Mouse (Mus musculus) neural tube, embryonic 11.5 days (tissue): ENCODE data around the gene Fyb2. TPM values are rescaled to one million over a fixed set of nuclear protein-coding genes. Genes with fewer than 3 reads are reported as not detected.

ENCODE experiments used
- ATAC-seq: fragments of 200-750 bp; cut with Nextera tagmentation; 2 replicates; pipeline ENCODE4 v1.8.0; 2017; ENCODE audit warnings: moderate number of reproducible peaks, mild to moderate bottlenecking, moderate TSS enrichment, moderate library complexity; ENCODE audit not compliant: insufficient read depth, low FRiP score, low TSS enrichment
- DNase-seq: peaks from one replicate; pipeline ENCODE4 v3.0.0-alpha.2; 2015; ENCODE audit warnings: low spot score
- H3K27ac ChIP-seq: fragments of 300-500 bp; sonication (generic); 2 replicates; pipeline ENCODE4 v1.5.1; 2014; ENCODE audit warnings: low read depth, mild to moderate bottlenecking, low read length
- H3K27me3 ChIP-seq: fragments of 300-500 bp; sonication (generic); 2 replicates; pipeline ENCODE4 v1.6.1; 2014; ENCODE audit warnings: mild to moderate bottlenecking, low read length, mixed read lengths; ENCODE audit not compliant: control insufficient read depth, insufficient read depth
- H3K36me3 ChIP-seq: fragments of 300-500 bp; sonication (generic); 2 replicates; pipeline ENCODE4 v1.6.1; 2014; ENCODE audit warnings: mild to moderate bottlenecking, low read length, moderate library complexity, mixed read lengths; ENCODE audit not compliant: control insufficient read depth, insufficient read depth
- H3K4me1 ChIP-seq: fragments of 300-500 bp; sonication (generic); 2 replicates; pipeline ENCODE4 v1.6.1; 2014; ENCODE audit warnings: low read length, mixed read lengths; ENCODE audit not compliant: control insufficient read depth, insufficient read depth
- H3K4me2 ChIP-seq: fragments of 300-500 bp; sonication (generic); 2 replicates; pipeline ENCODE4 v1.6.1; 2014; ENCODE audit warnings: low read depth, mild to moderate bottlenecking, moderate library complexity
- H3K4me3 ChIP-seq: fragments of 300-500 bp; sonication (generic); 2 replicates; pipeline ENCODE4 v1.5.1; 2014; ENCODE audit warnings: low read depth, low read length
- H3K9ac ChIP-seq: fragments of 300-500 bp; sonication (generic); 2 replicates; pipeline ENCODE4 v1.6.1; 2014; ENCODE audit warnings: mild to moderate bottlenecking, low read length
- H3K9me3 ChIP-seq: fragments of 300-500 bp; sonication (generic); 2 replicates; pipeline ENCODE4 v1.6.1; 2016; ENCODE audit warnings: low read length; ENCODE audit not compliant: control insufficient read depth
- WGBS: fragments of 180-500 bp; shearing (Covaris S2); extraction: QIAGEN DNeasy Blood & Tissue Kit; methylation state at CpG from one replicate; pipeline ENCODE4 v1.1.7; 2014; 5-methylcytosine and 5-hydroxymethylcytosine counted together
- polyA plus RNA-seq: library from polyadenylated mRNA; unstranded; fragments of >200 nt; fragmentation: Nextera tagmentation; extraction: Ambion mirVana; gene quantifications from 2 replicates; pipeline ENCODE4 v1.2.1, GENCODE M21; 2014

Gene Fyb2
- polyA plus RNA-seq, 1 experiment from 2014 or later, result not detected

DNA sequence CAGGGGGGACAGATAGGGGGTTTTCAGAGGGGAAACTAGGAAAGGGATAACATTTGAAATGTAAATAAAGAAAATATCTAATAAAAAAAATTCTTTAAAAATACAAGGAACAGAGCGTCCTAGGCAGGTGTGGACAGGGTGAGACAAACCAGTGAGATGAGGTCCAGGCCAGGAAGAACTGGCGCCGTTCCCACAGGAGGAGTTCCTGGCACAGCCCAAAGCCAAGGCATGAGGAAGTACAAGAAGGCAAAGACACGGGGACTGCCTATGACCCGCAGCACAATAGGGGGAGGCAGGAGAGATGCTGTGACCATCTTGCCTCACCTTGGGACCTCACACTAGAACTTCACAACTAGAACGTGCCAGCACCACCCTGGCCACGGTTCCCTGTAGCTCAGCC, 21.5 kb upstream of the Fyb2 start:
- Histone ChIP-seq H3K4me1 (no peaks in the 10 kb centered on the region), H3K9me3 (no peaks in the 10 kb centered on the region), H3K4me2 (no peak overlapping the region), H3K27me3 (no peaks in the 10 kb centered on the region), H3K27ac (no peak overlapping the region), H3K36me3 (no peaks in the 10 kb centered on the region), H3K9ac (no peak overlapping the region), H3K4me3 (no peak overlapping the region)
- 89% methylated on average over 7 of the region's 7 CpGs for WGBS
- ATAC-seq (no peak), DNase-seq (no peak)

GRCm38 (mm10) chr4:104893588-104893987, 19.7 kb upstream of the Fyb2 start:
- Histone ChIP-seq H3K4me1 (no peaks in the 10 kb centered on the region), H3K9ac (no peak overlapping the region), H3K4me2 (no peak overlapping the region), H3K9me3 (no peaks in the 10 kb centered on the region), H3K36me3 (no peaks in the 10 kb centered on the region), H3K27ac (no peak overlapping the region), H3K4me3 (no peak overlapping the region), H3K27me3 (no peaks in the 10 kb centered on the region)
- DNase-seq (no peak), ATAC-seq (no peak)
- 86% methylated on average over 5 of the region's 5 CpGs for WGBS

DNA sequence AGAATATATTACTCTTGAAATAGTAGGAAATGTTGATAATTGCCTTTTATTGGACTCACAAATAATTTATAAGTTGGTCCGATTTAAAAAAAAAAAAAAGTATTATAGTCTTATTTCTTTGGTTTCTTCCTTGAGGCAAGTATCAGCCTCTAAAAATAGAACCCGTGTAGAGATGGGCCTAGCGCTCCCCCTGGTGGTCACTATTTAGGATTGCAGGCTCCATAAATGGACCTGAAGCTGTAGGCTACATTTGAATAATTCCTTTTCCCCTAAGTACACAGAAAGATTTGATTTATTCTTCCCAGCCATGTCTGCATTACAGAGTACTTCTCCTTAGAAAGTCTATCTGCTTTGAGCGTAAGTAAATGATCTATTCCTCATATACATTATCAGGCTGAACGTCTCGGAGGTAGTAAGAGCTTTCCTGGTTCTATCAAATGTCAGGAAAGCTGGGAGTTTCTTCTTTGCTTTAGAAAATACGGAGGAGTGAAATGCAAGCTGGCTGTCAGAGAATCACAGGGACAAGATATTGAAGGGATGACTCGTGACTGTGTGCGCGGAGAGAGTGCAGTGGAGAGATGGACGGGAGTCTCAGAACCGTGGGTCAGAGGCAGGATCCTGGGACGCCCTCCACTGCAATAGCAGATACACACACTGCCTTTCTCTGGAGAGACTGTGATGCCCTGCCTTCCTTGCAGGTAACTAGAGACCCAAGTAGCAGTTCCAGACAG, 19.1 kb upstream of the Fyb2 start:
- no peak overlapping the region for H3K4me2 ChIP-seq
- H3K4me1 ChIP-seq, result no peaks in the 10 kb centered on the region
- WGBS, result 58% methylated on average over 13 of the region's 13 CpGs
- no peak overlapping the region for H3K9ac ChIP-seq
- DNase-seq (peak; percentile 54), ATAC-seq (no peak)
- H3K9me3 ChIP-seq, result no peaks in the 10 kb centered on the region
- H3K36me3 ChIP-seq, result no peaks in the 10 kb centered on the region
- H3K27ac ChIP-seq, result no peak overlapping the region
- no peaks in the 10 kb centered on the region for H3K27me3 ChIP-seq
- no peak overlapping the region for H3K4me3 ChIP-seq

DNA sequence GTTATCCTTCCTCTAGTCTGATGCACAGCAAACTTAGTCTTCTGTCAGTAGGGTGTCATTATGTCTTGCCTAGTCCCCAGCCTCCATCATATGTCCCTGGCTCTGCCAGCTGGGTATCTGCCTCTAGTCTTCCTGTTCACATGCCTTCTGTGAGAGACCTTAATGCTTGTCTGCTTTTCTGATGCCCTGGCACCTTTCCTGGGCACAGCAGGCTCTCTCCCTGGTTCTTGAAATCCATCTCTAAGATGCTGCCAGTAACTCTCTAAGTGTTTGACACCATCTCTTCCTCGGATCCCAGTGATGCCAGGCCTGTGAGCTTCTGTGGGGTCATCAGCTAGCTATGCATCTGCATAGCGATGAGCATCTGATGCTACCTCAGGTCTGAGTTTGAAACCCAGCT, 10.4 kb upstream of the Fyb2 start:
- Histone ChIP-seq H3K9me3 (no peaks in the 10 kb centered on the region), H3K27me3 (no peaks in the 10 kb centered on the region), H3K4me3 (no peak overlapping the region), H3K4me1 (no peaks in the 10 kb centered on the region), H3K9ac (no peak overlapping the region), H3K4me2 (no peak overlapping the region), H3K36me3 (no peaks in the 10 kb centered on the region), H3K27ac (no peak overlapping the region)
- no peak for ATAC-seq
- no peak for DNase-seq
- WGBS, result 87% methylated on average over 2 of the region's 2 CpGs

GRCm38 (mm10) chr4:104905049-104905448, 8.2 kb upstream of the Fyb2 start:
- no peaks in the 10 kb centered on the region for H3K27me3 ChIP-seq
- H3K36me3 ChIP-seq, result no peaks in the 10 kb centered on the region
- no peak overlapping the region for H3K4me2 ChIP-seq
- ATAC-seq, result no peak
- no peaks in the 10 kb centered on the region for H3K9me3 ChIP-seq
- 90% methylated on average over 6 of the region's 6 CpGs for WGBS
- no peak overlapping the region for H3K4me3 ChIP-seq
- no peak overlapping the region for H3K27ac ChIP-seq
- H3K9ac ChIP-seq, result no peak overlapping the region
- no peaks in the 10 kb centered on the region for H3K4me1 ChIP-seq
- DNase-seq, result no peak

- Histone ChIP-seq H3K9me3 (no peaks in the 10 kb centered on the region), H3K27me3 (no peaks in the 10 kb centered on the region), H3K9ac (no peak overlapping the region), H3K4me3 (no peak overlapping the region), H3K4me2 (no peak overlapping the region), H3K27ac (no peak overlapping the region), H3K36me3 (no peaks in the 10 kb centered on the region), H3K4me1 (no peaks in the 10 kb centered on the region)
- 29% methylated on average over 7 of the region's 7 CpGs for WGBS
- DNase-seq (peak; percentile 79), ATAC-seq (peak; percentile 67)
These were observed 1.6 kb upstream of the Fyb2 start for GRCm38 (mm10) chr4:104911685-104912084.

- H3K4me3 ChIP-seq, result no peak overlapping the region
- WGBS, result 79% methylated on average over 6 of the region's 6 CpGs
- DNase-seq, result no peak
- H3K9me3 ChIP-seq, result no peaks in the 10 kb centered on the region
- no peaks in the 10 kb centered on the region for H3K36me3 ChIP-seq
- H3K4me1 ChIP-seq, result no peaks in the 10 kb centered on the region
- no peaks in the 10 kb centered on the region for H3K27me3 ChIP-seq
- no peak overlapping the region for H3K4me2 ChIP-seq
- no peak for ATAC-seq
- no peak overlapping the region for H3K9ac ChIP-seq
- no peak overlapping the region for H3K27ac ChIP-seq
These were observed 1.5 kb downstream of the Fyb2 start for GRCm38 (mm10) chr4:104914711-104915247.

- Histone ChIP-seq H3K9me3 (no peaks in the 10 kb centered on the region), H3K4me1 (no peaks in the 10 kb centered on the region), H3K4me3 (no peak overlapping the region), H3K36me3 (no peaks in the 10 kb centered on the region), H3K27me3 (no peaks in the 10 kb centered on the region), H3K27ac (no peak overlapping the region), H3K9ac (no peak overlapping the region), H3K4me2 (no peak overlapping the region)
- no peak for ATAC-seq
- no peak for DNase-seq
- 85% methylated on average over 6 of the region's 6 CpGs for WGBS
These were observed 4.8 kb downstream of the Fyb2 start for GRCm38 (mm10) chr4:104918017-104918416.

GRCm38 (mm10) chr4:104925383-104925782, 12.1 kb downstream of the Fyb2 start:
- Histone ChIP-seq H3K9me3 (no peaks in the 10 kb centered on the region), H3K4me3 (no peak overlapping the region), H3K9ac (no peak overlapping the region), H3K27me3 (no peaks in the 10 kb centered on the region), H3K27ac (no peak overlapping the region), H3K36me3 (no peaks in the 10 kb centered on the region), H3K4me1 (no peaks in the 10 kb centered on the region), H3K4me2 (no peak overlapping the region)
- DNase-seq (no peak), ATAC-seq (no peak)
- 86% methylated on average over 5 of the region's 5 CpGs for WGBS
